Mouse (Mus musculus) erythroblast, embryonic 14.5 days (primary cell): ENCODE results near the gene Noxa1.

Experiments used
- GATA1 ChIP-seq: IDR thresholded peaks from 2 replicates; pipeline ENCODE4 v1.6.1; 2012; ENCODE audit warnings: low read length, inconsistent platforms, mixed read lengths
- TAL1 ChIP-seq: IDR thresholded peaks from 3 replicates; pipeline ENCODE4 v1.6.1; 2012; ENCODE audit warnings: low read length, inconsistent platforms, mixed read lengths

DNA sequence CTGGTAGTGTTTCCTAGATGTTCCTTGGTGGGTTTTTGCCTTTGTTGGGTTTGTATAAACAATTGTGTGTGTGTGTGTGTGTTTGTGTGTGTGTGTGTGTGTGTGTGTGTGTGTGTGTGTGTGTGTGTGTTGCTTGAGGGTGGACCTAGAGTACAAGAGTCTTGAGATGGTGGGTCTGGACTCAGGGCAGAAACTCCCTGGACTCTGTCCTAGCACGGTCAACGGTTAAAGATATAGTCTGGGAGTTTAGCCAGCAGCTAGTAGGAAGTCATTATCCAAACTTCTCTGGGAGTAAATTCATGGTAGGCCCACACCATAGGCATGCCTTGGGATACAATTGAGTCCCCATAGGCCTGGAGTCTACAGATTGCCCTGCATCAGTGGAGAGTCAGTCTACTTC lies 7.1 kb downstream of the Noxa1 start:
- no peak for TF ChIP-seq GATA1
- TF ChIP-seq TAL1, result no peak
